In the genomic region with DNA sequence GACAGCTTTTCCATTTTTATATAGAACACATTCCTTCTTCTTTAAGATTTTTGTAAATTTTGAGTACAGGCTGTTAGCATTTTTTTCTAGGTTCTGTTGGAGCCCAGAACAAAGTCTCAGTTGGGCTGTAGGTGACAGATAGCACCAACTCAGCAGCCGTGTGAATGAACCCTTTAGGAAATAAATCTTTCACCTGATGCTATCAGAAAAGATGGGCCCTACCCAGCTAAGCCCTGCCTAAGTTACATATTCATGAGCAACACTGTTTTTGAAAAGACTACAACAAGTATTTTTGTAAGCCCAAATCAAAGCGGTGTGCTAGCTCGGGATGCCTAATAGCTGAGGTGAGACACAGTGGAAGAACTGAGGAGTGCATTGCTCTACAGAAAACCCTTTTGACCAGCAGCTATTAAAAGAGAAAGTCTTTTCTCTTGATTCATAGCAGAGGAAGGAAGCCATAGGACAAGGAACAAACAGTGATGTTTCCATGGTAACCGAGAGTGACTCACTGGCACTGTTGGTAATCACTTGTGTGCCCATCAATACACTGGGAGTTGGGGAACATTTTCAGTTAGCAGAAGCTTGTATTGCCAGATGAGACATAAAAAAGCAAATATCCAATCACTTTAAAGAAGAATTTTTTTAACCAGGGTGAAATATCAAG, we compare ENCODE assay signal across 9 mouse cellular contexts.
DNase-seq lines count a peak whose midpoint lies in the region; ATAC-seq and TF ChIP-seq lines count a peak whose summit lies in the region.
"Had no signal": no experiment of that assay in that cellular context is flagged by ENCODE, and none has a peak within 500 bp of the region (broad histone marks: within the 10 kb centered on the region; RNA-seq: fewer than 3 reads in every experiment).

No protein-coding gene starts in this region.

- no peak overlapping the region for H3K4me2 ChIP-seq in hindbrain, embryonic 11.5 days (replicated peaks; ENCODE audit: low read depth, low read length)
- H3K4me2 ChIP-seq: limb, embryonic 15.5 days had no signal

- H3K9ac ChIP-seq in hindbrain, embryonic 11.5 days (ENCODE audit: low read depth, low read length), result no peak overlapping the region
- no peak overlapping the region for H3K9ac ChIP-seq in MEL (ENCODE audit: control insufficient read depth, low read depth, low read length, poor library complexity, severe bottlenecking)
- H3K9ac ChIP-seq: limb, embryonic 15.5 days had no signal

- TF ChIP-seq EP300 in MEL (IDR thresholded peaks at IDR 0.05; ENCODE audit: low read depth in 1 of 2, low read length in 2 of 2), result no peak

- H3K79me2 ChIP-seq in MEL (ENCODE audit: control insufficient read depth, insufficient read depth, low read length, poor library complexity) (no peaks in the 10 kb centered on the region), macrophage (ENCODE audit: inconsistent target) (no peaks in the 10 kb centered on the region)

- no peaks in the 10 kb centered on the region for H3K4me1 ChIP-seq in hindbrain, embryonic 11.5 days (replicated peaks; ENCODE audit: control insufficient read depth, insufficient read depth, low read length)
- peaks cover 11% of the 10 kb centered on the region for H3K4me1 ChIP-seq in hindbrain, embryonic 10.5 days (replicated peaks)
- no peaks in the 10 kb centered on the region for H3K4me1 ChIP-seq in MEL (ENCODE audit: control insufficient read depth in 1 of 2, insufficient read depth in 2 of 2, low read length in 2 of 2)
- H3K4me1 ChIP-seq: limb, embryonic 15.5 days had no signal

- no peak for TF ChIP-seq CTCF in MEL (IDR thresholded peaks at IDR 0.05 in 2 of 3, conservative IDR thresholded peaks at IDR 0.05 in 1 of 3; ENCODE audit: control insufficient read depth in 1 of 3, insufficient read depth in 1 of 3, low read depth in 2 of 3, low read length in 3 of 3, poor library complexity in 1 of 3, severe bottlenecking in 1 of 3)

- peak; percentile 33 for DNase-seq in hindbrain, embryonic 11.5 days (ENCODE audit: low spot score)
- no peak for DNase-seq in hindbrain, embryonic 10.5 days (ENCODE audit: low spot score)
- peak; percentile 14 for DNase-seq in MEL (ENCODE audit: low read depth, low spot score)
- DNase-seq in fibroblast of lung, adult 2 months (ENCODE audit: low read depth), result peak; percentile 80
- DNase-seq in spleen, postnatal 14 days (ENCODE audit: low spot score in 2 of 2), result no peak
- DNase-seq in spleen, postnatal 36 days (ENCODE audit: low spot score in 2 of 2), result no peak
- DNase-seq in thymus, postnatal 4 days, result no peak

- no peak for TF ChIP-seq POLR2A in MEL (IDR thresholded peaks at IDR 0.05; ENCODE audit: control insufficient read depth in 1 of 2, insufficient read depth in 1 of 2, low read depth in 1 of 2, low read length in 2 of 2, poor library complexity in 1 of 2)

- TF ChIP-seq RAD21 in MEL (IDR thresholded peaks at IDR 0.05; ENCODE audit: low read depth, low read length), result no peak

- no peaks in the 10 kb centered on the region for H3K9me3 ChIP-seq in hindbrain, embryonic 11.5 days (ENCODE audit: control insufficient read depth, low read length)
- H3K9me3 ChIP-seq in hindbrain, embryonic 10.5 days, result no peaks in the 10 kb centered on the region
- no peaks in the 10 kb centered on the region for H3K9me3 ChIP-seq in MEL (replicated peaks; ENCODE audit: insufficient read depth, low read length)
- H3K9me3 ChIP-seq: limb, embryonic 15.5 days had no signal

- ATAC-seq in hindbrain, embryonic 11.5 days (ENCODE audit: low FRiP score), result peak; percentile 66; the same call in 1 of the 2 replicates

- no peaks in the 10 kb centered on the region for H3K36me3 ChIP-seq in hindbrain, embryonic 11.5 days (ENCODE audit: control insufficient read depth, insufficient read depth, low read length)
- H3K36me3 ChIP-seq in hindbrain, embryonic 10.5 days, result no peaks in the 10 kb centered on the region
- no peaks in the 10 kb centered on the region for H3K36me3 ChIP-seq in MEL (ENCODE audit: control insufficient read depth in 1 of 2, insufficient read depth in 2 of 2, low read length in 2 of 2)
- no peaks in the 10 kb centered on the region for H3K36me3 ChIP-seq in macrophage (ENCODE audit: inconsistent target)
- H3K36me3 ChIP-seq: limb, embryonic 15.5 days had no signal

- H3K4me3 ChIP-seq in hindbrain, embryonic 11.5 days (ENCODE audit: low read depth, low read length), result no peak overlapping the region
- H3K4me3 ChIP-seq in hindbrain, embryonic 10.5 days, result no peak overlapping the region
- H3K4me3 ChIP-seq in MEL (ENCODE audit: control insufficient read depth in 1 of 2, insufficient read depth in 1 of 2, low read depth in 2 of 2, low read length in 2 of 2) (no peak overlapping the region), macrophage (ENCODE audit: inconsistent target) (no peak overlapping the region)
- H3K4me3 ChIP-seq: limb, embryonic 15.5 days had no signal

- no peak overlapping the region for H3K27ac ChIP-seq in hindbrain, embryonic 11.5 days (ENCODE audit: low read depth, low read length)
- H3K27ac ChIP-seq in hindbrain, embryonic 10.5 days, result no peak overlapping the region
- H3K27ac ChIP-seq in MEL (ENCODE audit: control insufficient read depth, low read depth, low read length) (no peak overlapping the region), macrophage (peak overlapping the region; percentile 49)
- H3K27ac ChIP-seq: limb, embryonic 15.5 days had no signal

- no peaks in the 10 kb centered on the region for H3K27me3 ChIP-seq in hindbrain, embryonic 11.5 days (ENCODE audit: control insufficient read depth, insufficient read depth, low read length)
- H3K27me3 ChIP-seq in hindbrain, embryonic 10.5 days (ENCODE audit: insufficient read depth, poor library complexity, severe bottlenecking), result no peaks in the 10 kb centered on the region
- no peaks in the 10 kb centered on the region; a peak in 1 of 4 replicates for H3K27me3 ChIP-seq in MEL (ENCODE audit: control insufficient read depth in 1 of 2, insufficient read depth in 2 of 2, low read length in 2 of 2)
- H3K27me3 ChIP-seq: limb, embryonic 15.5 days had no signal

- 49% methylated on average over 4 of the region's 4 CpGs for WGBS in hindbrain, embryonic 11.5 days
- WGBS in hindbrain, embryonic 10.5 days, result 62% methylated on average over 4 of the region's 4 CpGs
- 31% methylated on average over 4 of the region's 4 CpGs for WGBS in macrophage (ENCODE audit: missing documents)

TF ChIP-seq in MEL, 35 proteins besides CTCF, POLR2A, EP300 and RAD21:
- TF ChIP-seq ZMIZ1 (IDR thresholded peaks at IDR 0.05; ENCODE audit: low read depth, low read length) (no peak), ELF1 (IDR thresholded peaks at IDR 0.05; ENCODE audit: low read depth, low read length) (no peak), CHD2 (IDR thresholded peaks at IDR 0.05; ENCODE audit: low read length) (no peak), MAZ (IDR thresholded peaks at IDR 0.05; ENCODE audit: low read depth, low read length) (no peak), TBP (IDR thresholded peaks at IDR 0.05; ENCODE audit: low read depth, low read length) (no peak), E2F4 (IDR thresholded peaks at IDR 0.05; ENCODE audit: borderline replicate concordance, low read depth, low read length) (no peak), NRF1 (IDR thresholded peaks at IDR 0.05; ENCODE audit: insufficient read depth, low read depth, low read length, poor library complexity, severe bottlenecking) (no peak), MYB (IDR thresholded peaks at IDR 0.05; ENCODE audit: low read depth, low read length) (no peak), ZC3H11A (IDR thresholded peaks at IDR 0.05; ENCODE audit: low read depth, low read length) (no peak), HCFC1 (IDR thresholded peaks at IDR 0.05; ENCODE audit: low read depth, low read length) (no peak), SMC3 (IDR thresholded peaks at IDR 0.05; ENCODE audit: low read depth, low read length) (no peak), USF1 (IDR thresholded peaks at IDR 0.05; ENCODE audit: low read depth, low read length) (no peak), NELFE (IDR thresholded peaks at IDR 0.05; ENCODE audit: low read depth, low read length) (no peak), POLR2AphosphoS5 (IDR thresholded peaks at IDR 0.05; ENCODE audit: borderline replicate concordance, low read depth, low read length) (no peak), KAT2A (conservative IDR thresholded peaks at IDR 0.05; ENCODE audit: low read depth, low read length) (no peak), GATA1 (IDR thresholded peaks at IDR 0.05; ENCODE audit: low read depth, low read length) (no peak), MAFK (IDR thresholded peaks at IDR 0.05; ENCODE audit: borderline replicate concordance, low read depth, low read length) (no peak), MXI1 (IDR thresholded peaks at IDR 0.05; ENCODE audit: low read depth, low read length) (no peak)

Comparison
In these comparisons a context has a peak if more than half of its experiments do, and no peak if none do; other contexts are left out.
1. DNase-seq: peak in hindbrain, embryonic 11.5 days (single experiment), MEL (single experiment) and fibroblast of lung, adult 2 months (single experiment); none in hindbrain, embryonic 10.5 days (single experiment), spleen, postnatal 14 days (0 of 2), spleen, postnatal 36 days (0 of 2) and thymus, postnatal 4 days (single experiment).